Mouse (Mus musculus): ENCODE data around the gene Pld4.
"Not testable (repeated sequence)": the region's sequence is repeated elsewhere in the genome, so short reads cannot be mapped to it uniquely, and the experiment has no call there.

The Pld4 gene

DNA sequence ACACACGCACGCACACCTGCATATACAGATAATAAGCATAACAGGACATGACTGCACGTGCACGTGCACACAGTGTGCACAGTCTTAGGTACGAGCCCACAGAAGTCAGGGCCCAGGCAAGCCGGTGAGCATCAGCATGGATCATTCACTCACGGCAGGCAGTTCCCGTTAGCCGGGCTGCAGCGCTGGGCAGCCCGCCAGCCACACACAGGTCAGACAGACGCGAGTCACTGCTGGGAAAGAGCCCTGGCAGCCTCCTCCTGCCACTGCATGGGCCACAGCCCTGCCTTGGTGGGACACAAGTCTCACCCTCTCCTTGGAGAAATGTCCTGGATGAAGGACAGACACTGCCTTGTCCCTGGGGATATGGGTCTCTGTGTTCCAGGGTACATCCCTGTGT, 43.6 kb downstream of the Pld4 start:
- no peak for DNase-seq

DNA sequence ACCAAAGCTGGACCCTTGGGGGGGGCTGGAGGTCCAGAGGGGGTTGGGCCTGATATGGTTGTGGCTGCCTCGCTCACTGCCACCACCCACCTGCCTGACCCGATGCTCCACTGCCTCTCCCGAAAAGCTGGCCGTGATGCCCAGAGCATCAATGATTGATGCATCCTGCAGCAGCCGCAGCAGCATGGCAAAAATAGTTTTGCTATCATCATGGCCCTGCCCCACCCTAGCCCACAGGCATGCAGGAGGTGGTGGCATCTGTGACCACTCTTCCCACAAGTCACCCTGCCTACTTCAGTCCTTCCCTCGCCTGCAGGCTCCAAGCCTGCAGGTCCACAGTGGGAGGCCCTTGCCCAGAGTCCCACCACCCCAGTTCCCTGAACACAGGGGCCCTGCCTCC, 45.6 kb downstream of the Pld4 start:
- no peak for DNase-seq

DNA sequence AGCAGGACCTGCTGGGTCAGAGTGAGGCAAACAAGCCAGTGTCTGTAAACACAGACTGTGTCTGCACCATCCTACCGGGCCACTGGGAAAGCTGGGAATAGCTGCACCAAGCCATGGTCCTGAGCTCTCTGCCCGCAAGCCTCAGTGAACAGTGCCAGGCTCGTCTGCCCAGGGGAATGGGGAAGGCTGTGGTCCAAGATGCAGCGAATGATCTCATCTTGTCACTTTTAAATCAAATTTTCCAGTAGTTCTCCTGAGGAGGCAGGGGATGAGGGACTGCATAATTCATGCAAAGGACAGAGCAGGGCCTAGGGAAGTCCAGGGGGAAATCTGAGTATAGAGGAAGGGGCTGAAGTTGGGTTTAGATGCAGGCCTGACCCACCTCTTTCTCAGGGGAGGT, 47.3 kb downstream of the Pld4 start:
- no peak for DNase-seq

DNA sequence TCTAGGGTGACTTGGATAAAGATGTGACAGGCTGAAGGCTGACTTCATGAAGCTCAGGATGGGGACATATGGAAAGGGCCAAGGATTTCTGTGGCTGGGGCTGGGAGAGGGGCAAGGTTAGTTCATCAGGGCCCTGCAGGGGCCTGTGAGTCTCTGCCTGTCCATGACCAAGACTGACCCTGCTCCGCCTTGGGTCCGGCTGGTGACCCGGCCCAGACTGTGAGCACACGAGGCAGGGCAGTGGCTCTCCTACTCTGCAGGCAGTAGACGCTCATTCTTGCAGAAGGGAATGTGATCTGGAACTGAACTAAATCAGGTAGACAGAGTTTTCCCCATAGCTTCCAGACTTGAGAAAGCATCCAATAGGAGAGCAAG, 47.7 kb downstream of the Pld4 start:
- no peak for DNase-seq

DNA sequence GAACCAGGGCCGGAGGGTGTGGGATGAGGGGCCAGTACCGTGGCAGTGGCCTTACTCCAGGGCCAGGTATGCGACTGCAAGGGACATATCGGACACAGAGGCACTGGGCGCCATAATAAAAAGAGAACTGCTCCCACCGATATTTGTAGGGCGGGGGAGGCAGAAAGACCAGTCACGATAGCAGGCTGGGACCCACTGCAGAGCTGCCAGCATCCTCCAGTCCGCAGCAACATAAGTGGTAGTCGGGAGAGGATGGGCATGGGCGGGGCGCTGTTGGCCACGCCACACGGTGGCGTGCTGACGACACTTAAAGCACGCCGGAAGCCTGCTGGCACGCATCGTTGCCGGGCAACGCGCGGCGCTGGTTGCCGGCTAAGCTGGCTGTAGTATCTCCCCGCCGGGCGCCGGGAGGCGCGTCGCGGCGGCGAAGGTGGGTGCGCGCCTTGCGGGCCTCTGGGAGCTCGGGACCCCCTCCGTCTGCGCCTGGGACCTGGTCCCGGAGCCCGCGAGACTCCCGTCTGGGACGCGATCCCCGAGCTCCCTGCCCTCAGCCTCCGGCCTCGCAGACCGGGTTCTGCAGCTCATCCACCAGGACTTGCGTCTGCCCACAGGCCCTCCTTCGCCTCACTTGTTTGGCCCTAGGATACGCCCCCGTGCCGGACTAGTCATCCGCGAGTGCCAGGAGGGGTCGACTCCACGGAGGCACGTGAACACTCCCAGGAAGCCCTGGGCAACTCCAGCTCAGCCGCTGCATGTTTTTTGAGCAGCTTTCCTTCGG, 48.3 kb downstream of the Pld4 start, which contains the start of gene Clba1:
Gene Clba1, plus strand, starts transcription at position 351 of the 778 bp plus-strand sequence.
- peak; percentile 96 for DNase-seq

DNA sequence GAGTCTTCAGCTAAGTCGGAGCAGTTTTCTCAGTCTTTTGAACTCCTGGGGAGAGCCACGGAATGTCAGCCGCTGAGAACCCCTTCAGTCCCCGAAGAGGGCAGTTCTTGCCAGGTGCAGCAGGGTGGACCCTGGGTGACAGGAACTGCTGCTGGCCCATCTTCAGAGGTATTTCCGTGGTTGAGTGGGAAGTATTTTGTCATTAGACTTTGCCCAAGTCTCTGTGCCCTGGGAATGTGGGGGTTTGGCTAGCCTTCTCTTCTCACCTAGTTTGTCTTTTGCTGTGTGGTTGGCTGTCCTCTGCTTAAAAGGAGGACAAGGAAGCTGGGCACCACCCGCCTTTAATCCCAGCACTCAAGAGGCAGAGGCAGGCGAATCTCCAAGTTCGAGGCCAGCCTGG, 49.2 kb downstream of the Pld4 start:
- no peak for DNase-seq

DNA sequence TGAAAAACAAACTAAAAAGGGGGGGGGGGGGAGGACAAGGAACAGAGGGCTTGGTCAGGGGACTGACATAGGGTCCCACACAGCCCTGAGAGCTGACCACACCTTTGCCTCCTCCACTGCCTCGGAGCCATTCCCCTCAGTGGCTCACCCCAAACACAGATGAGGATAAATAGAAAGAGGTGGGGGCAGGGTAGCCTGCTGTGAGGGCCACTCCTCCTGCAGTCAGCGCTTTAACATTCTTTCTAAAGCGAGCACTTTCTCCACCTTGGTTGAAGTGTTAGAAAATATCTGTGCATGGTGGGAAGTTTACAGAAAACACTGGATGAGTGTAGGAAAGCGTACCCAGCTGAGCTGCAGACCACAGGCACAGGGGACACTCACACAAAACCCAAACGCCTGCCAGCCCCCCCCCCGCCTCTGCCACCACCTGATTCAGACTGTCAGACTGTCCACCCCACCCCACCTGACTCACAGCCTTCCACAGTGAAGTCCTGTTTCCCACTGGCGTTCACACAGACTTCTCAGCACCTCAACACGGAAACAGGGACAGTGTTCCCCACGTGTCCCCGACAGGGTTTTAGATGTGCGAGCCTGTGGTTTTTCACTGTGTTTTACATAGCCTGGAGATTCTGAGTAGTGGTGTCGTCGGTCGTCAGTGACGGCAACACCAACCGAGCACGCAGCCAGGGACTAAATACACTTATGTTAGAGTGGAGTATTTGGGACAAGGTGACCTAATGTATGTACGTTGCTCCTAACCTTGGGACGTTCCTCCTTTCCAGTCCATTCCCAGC, 49.8 kb downstream of the Pld4 start:
- no peak for DNase-seq

DNA sequence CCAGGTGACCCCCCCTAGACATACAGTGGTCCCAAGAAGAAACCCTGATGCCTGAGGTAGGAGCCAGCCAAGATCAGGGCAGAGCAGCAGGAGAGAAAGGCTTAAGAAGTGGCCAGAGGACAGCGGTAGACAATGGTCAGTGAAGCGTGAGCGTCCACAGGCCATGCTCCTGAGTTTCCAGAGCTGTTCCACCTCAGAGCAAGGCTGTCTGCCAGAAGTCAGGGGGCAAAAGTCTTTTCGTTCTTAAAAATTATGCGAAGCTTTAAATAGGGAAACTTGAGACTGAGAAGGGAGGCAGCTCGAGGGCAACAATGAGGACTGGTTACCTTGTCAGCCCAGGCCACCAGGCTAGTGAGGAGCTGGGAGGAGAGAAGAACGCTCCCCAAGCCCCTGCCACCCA, 52.9 kb downstream of the Pld4 start:
- DNase-seq, result no peak

DNA sequence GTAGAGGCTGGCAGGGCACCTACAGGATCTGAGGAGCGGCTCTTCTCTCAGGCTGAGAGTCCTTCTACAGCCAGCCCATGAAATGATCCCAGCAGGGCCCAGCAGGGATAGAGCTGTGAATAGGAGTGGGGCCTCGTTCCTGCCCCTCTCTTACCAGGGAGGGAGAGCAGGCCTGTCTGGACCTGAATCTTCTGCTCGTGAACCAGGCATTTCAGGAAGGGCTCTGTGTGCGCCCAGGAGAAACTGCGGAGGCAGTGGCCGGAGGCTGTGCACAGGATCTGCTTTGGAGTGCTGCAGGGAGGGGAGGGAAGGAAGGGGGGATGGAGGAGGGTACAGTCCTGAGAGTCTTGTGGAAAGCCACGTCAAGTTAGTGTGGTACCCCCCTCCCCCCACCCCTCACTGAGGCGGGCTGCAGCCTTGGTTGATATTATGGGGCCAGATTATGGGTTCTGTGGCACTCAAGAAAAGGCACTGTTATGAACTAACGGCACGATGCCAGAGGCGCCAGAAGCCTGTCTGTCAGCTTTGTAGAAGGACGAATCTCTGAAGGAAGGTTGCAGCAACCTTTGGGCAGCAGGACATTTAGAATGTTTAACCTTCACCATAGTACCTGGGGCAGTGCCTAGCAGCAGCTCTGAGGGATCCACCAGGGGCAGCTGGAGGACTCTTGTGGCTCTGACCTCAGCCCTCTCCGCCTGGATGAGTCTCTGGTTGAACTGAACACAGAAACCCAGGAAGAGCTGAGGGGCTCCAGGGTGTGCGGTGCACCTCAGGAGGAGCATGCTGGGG, 54.4 kb downstream of the Pld4 start:
- no peak for DNase-seq

DNA sequence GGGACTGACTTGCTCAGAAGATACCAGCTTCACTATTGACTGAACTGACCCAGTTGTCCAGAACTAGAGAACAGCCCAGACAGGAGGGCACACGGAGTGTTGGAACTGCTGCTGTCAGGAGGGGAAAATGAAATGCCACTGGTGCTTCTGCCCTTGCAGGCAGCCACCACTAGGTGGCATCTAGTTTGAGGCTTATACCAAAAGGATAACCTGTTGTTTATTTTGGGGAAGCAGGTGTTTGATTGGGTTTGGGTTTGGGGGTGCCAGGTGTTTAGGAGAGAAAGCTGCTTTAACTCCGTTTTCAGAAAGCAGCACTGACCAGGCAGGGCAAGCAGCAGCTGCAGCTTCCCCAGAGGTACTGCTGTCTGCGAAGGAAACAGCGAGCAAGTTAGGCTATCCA, 55.8 kb downstream of the Pld4 start:
- DNase-seq, result peak; percentile 66

DNA sequence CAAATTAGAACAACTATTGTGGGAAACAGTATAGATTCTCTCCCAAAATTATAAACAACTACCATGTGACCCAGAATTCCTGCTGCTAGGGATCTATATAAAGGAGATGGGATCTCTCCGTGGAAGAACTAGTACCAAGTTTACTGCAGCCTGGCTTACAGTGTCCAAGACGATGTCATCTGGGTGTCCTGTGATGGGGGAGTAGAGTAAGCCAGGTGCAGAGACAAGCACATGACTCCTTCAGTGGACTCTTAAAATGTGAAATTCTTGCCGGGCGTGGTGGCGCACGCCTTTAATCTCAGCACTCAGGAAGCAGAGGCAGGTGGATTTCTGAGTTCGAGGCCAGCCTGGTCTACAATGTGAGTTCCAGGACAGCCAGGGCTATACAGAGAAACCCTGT, 56.4 kb downstream of the Pld4 start:
- not testable (repeated sequence) for DNase-seq
